In the genomic region with DNA sequence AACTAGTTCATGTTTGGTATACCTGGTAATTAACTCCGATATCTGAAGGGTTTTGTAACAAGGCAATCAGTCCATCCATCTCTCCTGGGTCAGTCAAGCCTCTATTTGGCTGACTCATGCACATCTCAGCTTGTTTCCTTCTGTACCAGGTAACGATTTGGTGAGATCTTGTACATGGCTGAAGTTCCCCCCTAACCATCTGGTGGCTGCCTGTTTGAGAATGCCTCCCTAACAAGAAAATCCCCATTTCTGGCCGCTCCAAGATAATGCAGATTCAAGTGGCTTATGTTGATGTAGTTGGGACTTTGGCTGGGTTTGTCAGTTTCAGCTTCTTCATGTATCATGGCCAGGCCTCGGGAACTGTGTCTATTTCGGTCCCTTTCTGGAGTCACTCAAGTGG, we compare ENCODE assay signal across 25 mouse cellular contexts.
"Had no signal": no experiment of that assay in that cellular context is flagged by ENCODE, and none has a peak within 500 bp of the region (broad histone marks: within the 10 kb centered on the region; RNA-seq: fewer than 3 reads in every experiment).

No protein-coding gene starts in this region.

- H3K36me3 ChIP-seq: heart, embryonic 10.5 days; hindbrain, embryonic 10.5 days; hindbrain, embryonic 12.5 days; intestine, embryonic 15.5 days; limb, embryonic 13.5 days; limb, embryonic 15.5 days; liver, embryonic 12.5 days had no signal

- H3K4me1 ChIP-seq: intestine, embryonic 15.5 days; limb, embryonic 13.5 days; limb, embryonic 15.5 days; liver, embryonic 12.5 days had no signal

- H3K27ac ChIP-seq: gastrocnemius, adult 2 months; heart, embryonic 10.5 days; hindbrain, embryonic 10.5 days; hindbrain, embryonic 12.5 days; hindbrain, embryonic 14.5 days; intestine, embryonic 15.5 days; kidney, postnatal 0 days; limb, embryonic 13.5 days; limb, embryonic 15.5 days; liver, embryonic 12.5 days; liver, embryonic 14.5 days had no signal

- H3K4me2 ChIP-seq: heart, embryonic 12.5 days; hindbrain, embryonic 12.5 days; hindbrain, embryonic 14.5 days; intestine, embryonic 15.5 days; limb, embryonic 13.5 days; limb, embryonic 15.5 days; liver, embryonic 12.5 days had no signal

- H3K27me3 ChIP-seq: heart, embryonic 12.5 days; hindbrain, embryonic 12.5 days; intestine, embryonic 15.5 days; limb, embryonic 13.5 days; limb, embryonic 15.5 days; liver, embryonic 12.5 days had no signal

- H3K4me3 ChIP-seq: gastrocnemius, adult 2 months; heart, embryonic 10.5 days; heart, embryonic 12.5 days; hindbrain, embryonic 10.5 days; hindbrain, embryonic 12.5 days; intestine, embryonic 15.5 days; limb, embryonic 13.5 days; limb, embryonic 15.5 days; liver, embryonic 12.5 days had no signal

- ATAC-seq: hindbrain, embryonic 16.5 days; inflammation-experienced regulatory T-cells, adult 6 months; intestine, embryonic 15.5 days; intestine, postnatal 0 days; liver, embryonic 12.5 days had no signal

- DNase-seq: gastrocnemius, adult 2 months; gastrocnemius, postnatal 10 days; gastrocnemius, postnatal 25 days; heart, adult 18-20 months; heart, postnatal 10 days; heart, postnatal 4 days; kidney, adult 18-20 months; kidney, adult 8-10 months; kidney, postnatal 14 days; kidney, postnatal 36 days; left cerebral cortex, postnatal 4 days had no signal

- H3K9me3 ChIP-seq: heart, embryonic 10.5 days; heart, embryonic 12.5 days; hindbrain, embryonic 10.5 days; hindbrain, embryonic 12.5 days; intestine, embryonic 15.5 days; limb, embryonic 13.5 days; limb, embryonic 15.5 days; liver, embryonic 12.5 days had no signal

- H3K9ac ChIP-seq: heart, embryonic 12.5 days; hindbrain, embryonic 12.5 days; hindbrain, embryonic 14.5 days; intestine, embryonic 15.5 days; limb, embryonic 13.5 days; limb, embryonic 15.5 days; liver, embryonic 12.5 days; liver, embryonic 14.5 days had no signal
